Mouse (Mus musculus): ENCODE data around the gene Fxr2.

Fxr2 gene

DNA sequence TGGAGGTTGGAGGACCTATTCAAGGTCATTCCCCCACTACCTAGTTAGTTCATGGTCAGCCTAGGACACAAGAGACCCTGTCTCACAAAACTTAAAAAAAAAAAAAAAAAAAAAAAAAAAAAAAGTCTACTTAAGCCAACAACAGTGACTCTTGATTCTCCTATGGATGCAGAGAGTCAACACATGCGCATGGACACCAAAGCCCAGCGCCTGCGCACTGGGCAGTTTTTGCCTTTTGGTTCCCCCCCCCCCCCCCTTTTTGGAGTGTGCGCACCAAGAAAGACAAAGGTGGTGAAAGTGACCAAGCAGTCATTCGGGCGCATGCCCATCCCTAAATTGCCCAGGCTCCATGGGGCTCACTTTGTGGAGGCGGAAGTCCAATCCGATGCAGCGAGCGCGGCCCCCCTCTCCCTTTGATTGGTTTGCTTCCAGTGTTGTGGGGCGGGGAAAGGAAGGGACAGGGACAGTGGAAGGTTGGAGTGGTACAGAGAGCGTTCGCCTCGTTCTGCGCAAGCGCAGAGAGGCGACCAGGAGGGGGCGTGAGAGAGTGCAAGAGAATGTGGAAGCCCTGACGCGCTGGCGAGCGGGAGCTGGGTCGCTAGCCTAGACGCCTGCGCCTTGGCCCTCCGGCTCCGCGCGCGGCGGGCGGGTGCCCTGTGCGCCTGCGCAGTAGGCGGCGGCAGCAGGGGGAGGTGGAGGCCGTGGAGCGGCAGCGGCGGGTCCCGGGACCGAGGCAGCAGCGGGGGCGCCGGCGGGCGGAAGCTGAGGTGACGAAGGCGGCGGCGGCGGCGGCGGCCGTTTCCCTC, at the start of gene Fxr2:
Gene Fxr2 (plus strand): TSS at position 707 of the 806 bp plus-strand sequence.
- peak; percentile 99 for DNase-seq

DNA sequence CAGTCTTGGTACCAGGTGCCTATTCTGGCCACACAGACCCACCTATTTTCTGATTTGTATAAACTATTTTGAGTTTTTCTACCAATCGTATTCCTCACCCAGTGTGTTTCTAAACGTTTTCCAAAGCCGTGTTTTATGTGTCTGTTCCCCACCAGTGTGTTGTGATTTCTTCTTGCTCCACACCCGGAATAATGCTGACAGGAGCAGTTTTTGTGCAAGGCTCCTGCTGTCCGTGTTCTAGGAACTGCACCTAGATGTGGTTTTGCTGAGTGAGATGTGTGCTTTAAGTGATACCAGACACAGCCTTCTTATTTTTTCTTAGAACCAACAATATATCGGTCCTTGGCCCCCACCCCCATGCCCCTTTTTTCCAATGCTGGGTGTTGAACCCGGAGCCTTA, 48.8 kb upstream of the Fxr2 start:
- DNase-seq: no peak

DNA sequence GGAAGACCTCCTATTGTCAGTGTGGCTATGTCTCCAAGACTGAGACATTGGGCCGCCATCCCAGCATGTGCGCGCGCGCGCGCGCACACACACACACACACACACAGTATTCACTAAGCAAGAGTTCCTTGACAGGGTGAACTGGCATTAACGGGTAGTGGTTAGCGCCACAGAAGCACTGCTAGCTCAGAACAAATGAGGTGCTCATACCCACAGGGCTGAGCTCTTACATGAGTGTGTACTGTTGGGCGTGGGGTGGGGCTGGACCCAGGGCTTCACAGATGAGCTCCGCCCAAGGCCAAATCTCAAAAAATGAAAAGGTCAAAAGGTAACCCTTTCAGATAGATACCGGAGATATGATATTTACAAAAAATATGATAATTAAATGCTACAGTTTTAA, 47.9 kb upstream of the Fxr2 start:
- no peak for DNase-seq

DNA sequence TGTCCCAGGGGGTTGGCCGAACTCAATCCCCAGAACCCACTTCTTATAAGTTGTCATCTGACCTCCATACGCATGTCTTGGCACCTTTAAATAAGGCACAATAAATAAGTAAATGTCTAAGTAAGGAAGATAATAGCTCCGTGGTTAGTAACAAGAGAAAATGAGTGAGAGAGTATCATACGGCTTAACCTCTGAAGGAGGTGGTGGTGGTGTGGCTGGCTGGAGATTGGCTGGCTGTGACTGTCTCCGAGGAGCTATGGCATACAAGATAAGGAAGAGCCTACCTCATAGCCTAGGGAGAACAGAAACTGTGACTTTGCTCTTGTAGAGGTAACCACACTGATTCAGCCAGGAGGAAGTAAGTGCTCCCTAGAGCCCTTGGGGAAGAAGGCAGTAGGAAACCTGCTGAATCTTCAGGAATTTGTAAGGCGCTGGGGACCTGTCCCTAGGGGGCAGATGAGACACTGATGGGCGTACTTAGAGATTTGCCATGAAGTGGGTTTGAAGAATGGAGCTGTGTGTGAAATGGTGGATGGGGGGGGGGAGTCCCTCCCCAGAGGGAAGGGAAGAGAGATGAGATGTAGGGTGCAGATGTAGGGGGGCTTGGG, 47.0 kb upstream of the Fxr2 start:
- DNase-seq: no peak

DNA sequence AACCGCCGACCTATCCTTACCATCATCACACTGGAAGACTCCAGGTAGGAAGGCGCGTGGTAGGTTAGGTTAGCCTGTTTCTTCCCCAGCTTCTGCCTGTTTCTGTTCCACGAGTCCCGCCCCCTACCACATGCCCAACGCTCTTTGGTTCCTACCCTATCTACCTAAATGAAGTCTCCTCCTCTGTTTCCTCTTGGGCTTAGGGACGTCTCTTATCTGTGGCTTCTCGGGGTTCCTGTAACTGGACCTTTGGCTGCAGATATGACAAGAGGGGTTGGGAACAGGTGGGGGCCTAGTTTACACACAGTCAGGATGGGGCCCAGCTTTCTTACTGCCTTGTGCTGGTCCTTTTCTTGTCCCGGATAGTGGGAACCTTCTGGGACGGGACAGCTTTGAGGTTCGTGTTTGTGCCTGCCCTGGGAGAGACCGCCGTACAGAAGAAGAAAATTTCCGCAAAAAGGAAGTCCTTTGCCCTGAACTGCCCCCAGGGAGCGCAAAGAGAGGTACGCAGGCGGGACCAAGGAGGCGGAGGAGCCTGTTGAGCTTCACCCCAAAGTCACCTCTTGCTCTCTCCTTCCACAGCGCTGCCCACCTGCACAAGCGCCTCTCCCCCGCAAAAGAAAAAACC, 43.5 kb upstream of the Fxr2 start:
- DNase-seq: no peak

DNA sequence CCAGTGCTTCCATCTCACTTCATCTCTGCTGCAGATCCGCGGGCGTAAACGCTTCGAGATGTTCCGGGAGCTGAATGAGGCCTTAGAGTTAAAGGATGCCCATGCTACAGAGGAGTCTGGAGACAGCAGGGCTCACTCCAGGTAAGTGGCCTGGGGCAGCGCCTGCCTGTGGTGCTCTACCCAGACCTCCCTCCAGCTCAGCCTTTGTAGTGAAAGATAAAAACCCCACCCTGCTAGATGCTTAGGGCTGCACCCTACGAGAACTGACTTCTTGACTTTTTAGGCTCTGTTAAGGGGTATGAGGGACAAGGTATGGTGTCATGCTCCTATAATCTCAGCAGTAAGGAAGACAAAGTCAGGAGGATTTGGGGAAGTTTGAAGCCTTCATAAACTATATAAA, 42.2 kb upstream of the Fxr2 start:
- no peak for DNase-seq

DNA sequence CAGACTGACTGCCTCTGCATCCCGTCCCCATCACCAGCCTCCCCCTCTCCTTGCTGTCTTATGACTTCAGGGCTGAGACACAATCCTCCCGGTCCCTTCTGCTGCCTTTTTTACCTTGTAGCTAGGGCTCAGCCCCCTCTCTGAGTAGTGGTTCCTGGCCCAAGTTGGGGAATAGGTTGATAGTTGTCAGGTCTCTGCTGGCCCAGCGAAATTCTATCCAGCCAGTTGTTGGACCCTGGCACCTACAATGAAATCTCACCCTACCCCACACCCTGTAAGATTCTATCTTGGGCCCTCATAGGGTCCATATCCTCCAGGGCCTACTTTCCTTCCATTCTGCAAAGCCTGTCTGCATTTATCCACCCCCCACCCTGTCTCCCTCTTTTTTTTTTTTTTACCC, 41.4 kb upstream of the Fxr2 start:
- no peak for DNase-seq

DNA sequence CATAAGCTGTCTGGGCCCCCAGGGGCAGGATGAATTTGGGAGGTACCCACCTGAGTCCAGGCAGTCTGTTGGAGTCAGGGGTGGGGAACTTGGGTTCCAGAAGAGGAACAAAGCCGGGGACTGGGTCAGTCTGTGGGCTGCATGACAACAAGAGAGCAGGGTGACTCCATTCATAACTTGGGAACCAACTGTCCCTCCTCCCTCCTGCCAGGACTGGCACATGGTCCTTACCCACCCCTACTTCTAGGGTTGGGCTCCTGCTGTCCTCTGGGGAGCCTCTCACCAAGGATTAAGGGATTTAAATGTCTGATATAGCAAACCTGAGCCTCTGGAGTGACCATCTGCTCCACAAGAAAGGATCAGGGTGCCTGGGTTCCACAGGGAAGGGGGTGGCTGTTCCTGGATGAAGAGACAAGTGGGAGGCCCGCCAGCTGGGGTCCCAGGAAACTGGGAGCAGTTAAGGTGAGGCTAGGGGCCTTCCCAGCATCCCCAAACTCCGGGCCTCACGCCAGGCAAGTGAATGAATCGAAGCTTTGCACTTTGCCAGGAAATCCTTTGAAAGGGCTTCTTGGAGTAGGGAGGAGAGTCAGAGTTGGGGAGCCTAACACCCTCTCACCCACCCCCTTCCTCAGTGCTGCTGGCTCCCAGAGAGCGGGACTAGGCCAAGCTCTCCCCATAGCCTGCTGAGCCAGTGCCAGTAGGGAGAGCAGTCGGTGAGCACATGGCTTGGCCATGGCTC, 40.7 kb upstream of the Fxr2 start:
- DNase-seq: no peak

DNA sequence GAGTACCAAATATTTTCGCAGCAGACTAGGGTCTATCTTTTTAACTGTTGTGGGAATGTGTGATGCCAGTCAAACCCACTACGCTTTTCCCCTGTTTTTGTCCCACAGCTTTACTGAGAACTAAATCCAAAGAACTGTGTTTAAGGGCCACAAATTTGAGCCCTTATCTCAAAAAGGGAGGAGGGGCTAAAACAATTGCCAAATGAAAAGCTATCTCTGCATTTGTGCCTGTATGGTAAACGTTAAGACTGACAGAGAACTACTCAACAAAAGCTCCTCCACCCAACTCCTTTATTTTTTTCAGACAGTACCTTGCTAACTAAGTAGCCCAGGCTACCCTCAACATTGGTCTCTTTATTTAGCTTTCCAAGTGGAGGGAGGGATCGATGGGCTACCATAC, 40.0 kb upstream of the Fxr2 start:
- DNase-seq: no peak

DNA sequence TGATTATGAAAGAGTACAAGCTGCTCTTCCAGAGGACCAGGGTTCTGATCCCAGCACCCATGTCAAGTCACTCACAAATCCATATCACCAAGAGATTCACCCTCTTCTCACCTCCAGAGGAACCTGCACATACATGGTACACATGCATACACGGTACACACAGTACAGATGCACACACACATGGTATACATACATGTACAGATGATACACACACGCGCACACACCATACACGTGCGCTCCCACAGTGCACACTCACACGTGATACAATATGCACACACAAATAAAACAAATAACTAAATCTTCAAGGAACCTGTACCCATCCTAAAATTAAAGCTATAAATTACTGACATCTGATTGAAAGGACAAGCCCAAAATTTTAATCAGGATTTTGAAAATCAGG, 37.9 kb upstream of the Fxr2 start:
- no peak for DNase-seq

DNA sequence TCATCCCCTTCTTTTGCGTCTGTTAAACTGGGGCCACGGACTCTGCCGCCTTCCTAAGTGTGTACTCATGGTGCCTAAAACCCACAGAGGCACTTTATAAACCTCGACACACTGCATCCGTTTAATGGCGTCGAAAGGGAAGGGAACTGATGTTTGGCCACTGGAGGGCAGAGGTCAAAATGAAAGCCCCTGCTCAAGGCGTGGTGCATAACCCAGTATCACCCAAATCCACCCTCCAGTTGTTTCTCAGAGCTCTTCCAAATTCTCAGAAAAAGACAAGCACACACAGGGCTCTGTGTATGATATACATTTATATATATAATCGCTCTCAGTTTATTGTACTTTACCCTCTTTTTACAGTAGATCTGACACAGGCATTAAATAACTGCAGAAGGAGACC, 33.4 kb upstream of the Fxr2 start:
- DNase-seq: peak; percentile 36

DNA sequence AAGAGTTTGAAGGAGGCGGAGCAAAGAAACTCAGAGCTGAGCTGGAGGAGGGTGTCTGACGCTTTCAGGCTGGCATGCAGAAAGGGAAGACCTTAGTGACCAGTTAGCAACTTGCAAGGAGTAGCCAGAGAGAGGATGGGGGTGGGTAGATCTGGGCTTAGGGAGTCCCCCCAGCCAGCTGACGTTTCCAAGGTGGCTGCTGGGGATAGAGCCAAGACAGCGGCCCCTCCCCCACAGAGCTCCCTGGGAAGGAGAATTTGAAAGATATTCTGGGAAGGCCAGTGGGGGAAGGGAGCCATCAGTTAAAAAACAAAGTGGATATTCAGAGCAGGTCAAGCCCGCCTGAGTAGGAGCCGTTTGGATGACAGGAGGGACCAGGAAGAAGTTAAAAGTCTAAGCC, 32.7 kb upstream of the Fxr2 start:
- DNase-seq: peak; percentile 83

DNA sequence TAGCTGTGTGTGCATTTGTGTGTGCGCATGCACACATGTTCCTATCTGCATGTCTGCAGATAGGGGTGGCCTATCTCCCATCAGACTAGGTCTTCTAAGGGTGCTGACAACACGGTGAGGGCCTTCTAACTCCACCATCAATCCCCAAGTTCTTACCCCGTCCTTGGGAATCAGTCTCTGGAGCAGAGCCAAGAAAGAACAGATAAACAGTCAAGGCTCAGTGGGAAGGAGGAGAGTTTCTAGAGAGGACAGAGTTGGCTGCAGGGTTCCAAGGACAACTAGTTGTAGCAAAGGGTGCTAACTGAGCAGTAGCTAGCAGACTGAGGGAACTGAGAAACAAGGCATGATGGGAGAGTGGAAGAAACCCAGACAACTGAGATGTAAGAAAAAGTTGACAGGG, 31.0 kb upstream of the Fxr2 start:
- DNase-seq: no peak

DNA sequence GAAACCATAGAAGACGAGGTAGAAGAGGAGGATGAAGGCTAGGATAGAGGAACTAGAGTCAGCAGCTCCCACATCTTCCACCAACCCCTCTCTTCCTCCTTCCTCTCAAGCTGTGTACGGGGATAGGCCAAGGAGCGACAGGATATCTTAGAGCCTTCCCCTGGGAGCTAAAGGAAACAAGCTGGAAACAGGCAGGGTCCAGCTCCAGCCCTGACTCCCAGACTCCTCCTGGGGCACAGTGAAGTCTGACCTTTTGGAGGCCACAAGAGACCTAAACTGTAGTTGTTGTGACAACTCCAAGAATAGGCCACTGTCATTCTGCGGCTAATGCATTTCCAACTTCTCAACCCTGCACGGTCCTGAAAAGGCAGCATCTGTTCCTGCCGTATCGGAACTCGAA, 29.3 kb upstream of the Fxr2 start:
- no peak for DNase-seq

DNA sequence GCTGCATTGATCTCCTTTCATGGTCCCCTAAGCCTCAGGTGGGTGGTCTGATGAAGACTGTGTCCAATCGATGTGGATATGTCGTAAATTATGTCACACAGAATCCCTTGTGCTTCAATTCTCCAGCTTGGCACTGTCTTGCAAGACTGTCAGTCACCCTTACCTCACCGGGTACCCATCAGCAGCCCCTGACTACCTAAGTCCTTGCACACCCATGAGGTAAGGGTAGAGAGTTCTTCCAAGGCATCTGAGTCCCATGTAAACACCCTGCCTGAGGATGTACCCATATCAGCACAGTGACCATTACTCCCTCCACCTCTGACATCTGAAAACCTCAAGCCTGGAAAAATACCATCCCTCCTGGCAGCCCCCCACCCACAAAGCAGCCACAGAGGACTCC, 28.4 kb upstream of the Fxr2 start:
- DNase-seq: no peak

DNA sequence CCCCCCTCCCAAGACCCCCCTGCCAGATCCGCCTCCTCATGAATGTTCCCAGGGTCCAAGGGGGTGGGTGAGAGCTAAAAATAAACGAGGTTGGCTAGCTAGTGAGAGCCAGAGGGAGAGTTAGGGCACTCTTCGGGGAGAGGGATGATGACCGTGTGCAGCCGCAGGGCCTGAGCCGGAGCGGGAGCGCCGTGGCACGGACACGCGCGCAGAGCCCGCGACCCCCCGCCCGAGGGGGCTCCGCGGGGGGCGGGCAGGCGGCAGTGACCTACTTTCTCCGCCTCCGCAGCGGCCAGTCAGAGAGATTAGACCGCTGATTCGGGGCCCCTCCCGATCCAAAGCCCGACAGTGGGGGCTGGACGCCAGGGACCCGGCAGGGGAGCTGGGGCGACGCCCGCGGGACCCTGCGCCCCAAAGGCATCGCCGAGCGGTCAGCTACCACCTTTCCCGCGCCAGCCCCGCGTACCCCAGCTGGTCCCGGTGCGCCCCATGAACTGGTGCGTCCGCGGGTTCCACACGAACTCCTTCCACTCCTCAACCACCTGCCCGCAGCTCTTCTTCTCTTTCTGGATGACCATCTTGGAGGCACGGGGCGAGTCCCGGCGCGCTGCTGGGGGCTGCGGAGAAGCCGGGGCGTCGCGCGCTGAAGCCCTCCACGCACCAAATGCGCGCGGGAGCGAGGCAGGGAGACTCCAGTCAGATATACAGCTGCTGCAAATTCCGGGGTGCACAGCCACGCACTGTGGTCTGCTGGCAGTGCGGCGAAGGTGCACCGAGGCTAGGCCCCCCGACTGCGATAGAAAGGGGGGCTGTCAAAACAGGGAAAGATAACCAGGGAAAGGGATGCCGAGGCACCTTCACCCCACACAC, 27.8 kb upstream of the Fxr2 start:
- peak; percentile 39 for DNase-seq

DNA sequence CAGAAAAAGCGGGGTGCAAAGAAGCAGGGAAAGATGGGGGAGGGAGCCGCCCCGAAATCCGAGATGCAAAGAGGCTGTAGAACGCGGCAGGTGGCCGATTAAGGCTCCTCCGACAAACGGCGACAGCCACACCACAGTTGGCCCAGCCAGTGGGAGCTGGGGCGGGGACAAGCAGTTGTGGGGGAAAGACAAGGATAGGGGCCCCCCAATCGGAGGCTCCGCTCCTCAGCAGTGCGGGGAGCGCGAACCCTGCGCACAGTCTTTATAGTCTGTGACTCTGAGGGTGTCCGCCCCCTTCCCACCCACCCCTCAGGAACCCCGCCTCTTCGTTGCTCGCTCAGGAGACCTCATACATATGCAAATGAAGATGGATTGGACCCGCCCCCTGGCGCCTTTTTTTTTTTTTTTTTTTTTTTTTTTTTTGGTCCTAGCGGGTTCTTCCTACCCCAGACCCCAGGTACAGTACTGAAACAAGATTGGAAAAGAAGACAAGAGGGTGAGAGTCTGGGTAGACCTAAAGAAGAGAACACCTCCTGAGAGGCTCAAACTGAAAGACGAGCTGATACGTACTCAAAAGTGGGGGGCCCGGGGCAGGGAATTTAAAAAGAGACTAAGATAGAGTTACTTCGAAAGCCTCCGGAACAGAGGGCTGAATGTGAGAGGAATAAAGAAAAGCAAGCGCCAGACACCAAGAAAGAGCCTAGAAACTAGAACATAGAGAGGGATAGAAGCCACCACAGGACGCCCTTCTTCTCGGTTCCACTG, 26.9 kb upstream of the Fxr2 start, which contains the start of gene Atp1b2:
Gene Atp1b2 (minus strand): TSS at position 217 of the 765 bp plus-strand sequence.
- DNase-seq: peak; percentile 87

DNA sequence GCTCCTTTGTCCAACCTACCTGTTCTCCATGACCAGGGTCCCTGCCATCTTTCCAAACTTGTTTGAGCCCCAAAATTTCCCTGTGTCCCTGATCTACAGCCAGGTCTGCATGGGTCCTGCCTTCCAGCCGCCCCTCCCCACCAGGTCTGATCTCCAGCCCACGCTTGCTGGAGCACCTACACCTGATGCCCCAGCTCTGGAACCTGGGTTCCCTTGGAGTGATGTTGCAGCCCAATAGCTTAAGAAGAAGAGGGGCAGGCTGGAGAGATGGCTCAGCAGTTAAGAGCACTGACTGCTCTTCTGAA, 26.3 kb upstream of the Fxr2 start:
- DNase-seq: no peak

DNA sequence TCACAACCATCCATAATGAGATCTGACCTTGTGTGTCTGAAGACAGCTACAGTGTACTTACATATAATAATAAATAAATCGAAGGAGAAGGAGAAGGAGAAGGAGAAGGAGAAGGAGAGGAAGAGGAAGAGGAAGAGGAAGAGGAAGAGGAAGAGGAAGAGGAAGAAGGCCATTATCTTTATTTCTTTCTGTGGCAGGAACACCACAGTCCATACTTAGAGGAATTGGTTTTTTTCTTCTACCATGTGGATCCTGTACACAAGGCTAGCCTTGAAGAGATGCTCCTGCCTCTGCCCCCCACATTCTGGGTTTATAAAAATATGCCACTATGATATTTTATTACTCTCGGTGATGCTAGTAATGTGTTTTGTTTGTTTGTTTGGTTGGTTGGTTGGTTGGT, 26.0 kb upstream of the Fxr2 start:
- DNase-seq: no peak

DNA sequence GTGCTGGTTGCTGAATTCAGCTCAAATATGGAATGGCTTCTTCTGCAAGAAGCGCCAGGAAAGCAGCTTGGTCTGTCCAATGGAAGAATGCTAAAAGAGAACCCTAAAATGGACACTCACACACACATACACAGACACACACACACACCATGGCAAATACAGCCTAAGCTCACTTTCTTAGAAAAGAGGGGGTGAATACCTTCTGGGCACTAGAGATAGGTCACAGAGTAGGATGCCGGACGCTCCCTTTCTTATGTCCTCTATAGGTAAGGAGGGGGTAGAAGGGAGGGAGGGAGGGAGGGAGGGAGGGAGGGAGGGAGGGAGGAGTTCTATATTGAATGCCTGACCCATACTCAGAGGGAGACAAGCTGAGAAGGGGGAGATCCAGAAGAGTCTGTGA, 24.3 kb upstream of the Fxr2 start:
- no peak for DNase-seq

DNA sequence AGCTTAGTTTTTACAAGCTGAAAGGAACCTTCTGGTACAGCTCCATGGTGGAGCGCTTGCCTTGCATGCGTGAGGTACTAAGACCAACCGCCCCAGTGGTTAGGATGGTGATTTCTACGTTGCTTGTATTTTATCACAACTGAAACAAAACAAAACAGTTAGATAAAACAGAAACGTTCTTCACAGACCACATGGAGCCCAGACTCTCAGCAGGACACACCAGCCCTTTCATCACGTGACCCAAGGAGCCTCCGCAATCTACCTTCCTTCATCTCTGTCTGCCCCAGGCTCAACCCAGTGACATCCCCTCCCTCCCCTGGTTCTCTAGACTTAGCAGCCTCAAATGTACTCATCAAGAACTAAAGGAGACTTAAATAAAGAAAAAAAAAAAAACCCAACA, 23.4 kb upstream of the Fxr2 start:
- DNase-seq: no peak

DNA sequence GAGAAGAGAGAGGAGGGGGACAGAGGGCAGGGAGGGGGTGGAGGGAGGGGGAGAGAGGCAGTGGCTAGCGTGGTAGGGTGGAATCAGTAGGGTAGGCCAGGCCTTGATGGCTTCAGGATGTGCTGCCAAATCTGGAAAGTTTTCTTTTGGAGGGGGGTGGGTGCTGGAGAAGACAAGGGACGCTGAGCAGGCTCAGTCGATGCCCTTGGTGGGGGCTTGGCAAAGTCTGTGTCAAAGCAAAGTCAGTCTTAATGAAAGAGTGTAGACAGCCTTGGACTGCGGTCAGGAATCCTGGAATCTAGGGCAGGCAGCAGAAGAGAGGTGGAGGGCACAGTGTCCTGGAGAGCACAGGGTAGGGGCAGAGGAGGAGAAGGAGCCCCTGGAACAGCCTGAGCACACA, 21.9 kb upstream of the Fxr2 start:
- no peak for DNase-seq

All from embryo, embryonic 11 days (tissue).